Mouse (Mus musculus) lung, postnatal 0 days (tissue): ENCODE results near the gene Ttc34. TPM values are rescaled to one million over a fixed set of nuclear protein-coding genes. Genes with fewer than 3 reads are reported as not detected.

Experiments
- ATAC-seq: fragments of 200-750 bp; cut with Nextera tagmentation; 2 replicates; pipeline ENCODE4 v1.8.0; 2017; ENCODE audit warnings: moderate library complexity
- DNase-seq: peaks from one replicate; pipeline ENCODE4 v3.0.0-alpha.2; 2016; ENCODE audit warnings: low spot score
- H3K27ac ChIP-seq: fragments of 300-500 bp; sonication (generic); 2 replicates; pipeline ENCODE4 v1.5.1; 2014; ENCODE audit warnings: antibody characterized with exemption, mild to moderate bottlenecking, low read length, mixed read lengths
- H3K27me3 ChIP-seq: fragments of 300-500 bp; sonication (generic); replicated peaks from 2 replicates; pipeline ENCODE4 v1.6.1; 2014; ENCODE audit warnings: low read length, mixed read lengths; ENCODE audit not compliant: insufficient read depth
- H3K36me3 ChIP-seq: fragments of 300-500 bp; sonication (generic); 2 replicates; pipeline ENCODE4 v1.6.1; 2014; ENCODE audit warnings: low read length, mixed read lengths; ENCODE audit not compliant: insufficient read depth
- H3K4me1 ChIP-seq: fragments of 300-500 bp; sonication (generic); 2 replicates; pipeline ENCODE4 v1.6.1; 2014; ENCODE audit warnings: antibody characterized with exemption, low read depth, low read length, mixed read lengths; ENCODE audit not compliant: insufficient read depth
- H3K4me2 ChIP-seq: fragments of 300-500 bp; sonication (generic); replicated peaks from 2 replicates; pipeline ENCODE4 v1.6.1; 2014; ENCODE audit warnings: low read depth, mild to moderate bottlenecking, low read length, moderate library complexity, mixed read lengths
- H3K4me3 ChIP-seq: fragments of 300-500 bp; sonication (generic); 2 replicates; pipeline ENCODE4 v1.5.1; 2014; ENCODE audit warnings: low read depth, low read length
- H3K9ac ChIP-seq: fragments of 300-500 bp; sonication (generic); replicated peaks from 2 replicates; pipeline ENCODE4 v1.6.1; 2014; ENCODE audit warnings: low read depth, mild to moderate bottlenecking
- H3K9me3 ChIP-seq: fragments of 300-500 bp; sonication (generic); 2 replicates; pipeline ENCODE4 v1.6.1; 2016; ENCODE audit warnings: low read length, mixed read lengths
- CTCF ChIP-seq: IDR thresholded peaks from 2 replicates; pipeline ENCODE4 v1.5.1; 2016; ENCODE audit warnings: antibody characterized with exemption, mild to moderate bottlenecking
- EP300 ChIP-seq: IDR thresholded peaks from 2 replicates; pipeline ENCODE4 v1.6.1; 2016; ENCODE audit warnings: antibody characterized with exemption, mild to moderate bottlenecking, control low read depth
- WGBS: fragments of 180-500 bp; shearing (Covaris S2); extraction: QIAGEN DNeasy Blood & Tissue Kit; methylation state at CpG from one replicate; pipeline ENCODE4 v1.1.7; 2014; 5-methylcytosine and 5-hydroxymethylcytosine counted together
- polyA plus RNA-seq: library from polyadenylated mRNA; unstranded; fragments of >200 nt; fragmentation: Nextera tagmentation; extraction: Ambion mirVana; gene quantifications from 2 replicates; pipeline ENCODE4 v1.2.1, GENCODE M21; 2015

Ttc34 gene
- polyA plus RNA-seq, 1 experiment from 2014 or later: 0.56 TPM

GRCm38 (mm10) chr4:154870721-154871120, 33.5 kb downstream of the Ttc34 start:
- no peaks in the 10 kb centered on the region for H3K4me1 ChIP-seq
- H3K36me3 ChIP-seq: no peaks in the 10 kb centered on the region
- no peak for DNase-seq
- no peak overlapping the region for H3K4me2 ChIP-seq
- no peak overlapping the region for H3K9ac ChIP-seq
- no peak for TF ChIP-seq EP300
- TF ChIP-seq CTCF: no peak
- 86% methylated on average over 3 of the region's 4 CpGs for WGBS
- no peaks in the 10 kb centered on the region for H3K9me3 ChIP-seq
- H3K27ac ChIP-seq: no peak overlapping the region
- no peak overlapping the region for H3K4me3 ChIP-seq
- H3K27me3 ChIP-seq: no peaks in the 10 kb centered on the region
- ATAC-seq: no peak

GRCm38 (mm10) chr4:154871757-154872251, 34.5 kb downstream of the Ttc34 start:
- Histone ChIP-seq H3K4me3 (no peak overlapping the region), H3K27ac (no peak overlapping the region), H3K4me1 (no peaks in the 10 kb centered on the region), H3K9me3 (no peaks in the 10 kb centered on the region), H3K4me2 (no peak overlapping the region), H3K36me3 (no peaks in the 10 kb centered on the region), H3K27me3 (no peaks in the 10 kb centered on the region), H3K9ac (no peak overlapping the region)
- TF ChIP-seq EP300 (no peak), CTCF (peak; percentile 31)
- DNase-seq: no peak
- 5% methylated on average over 13 of the region's 13 CpGs for WGBS
- ATAC-seq: no peak

GRCm38 (mm10) chr4:154873186-154873585, 35.9 kb downstream of the Ttc34 start:
- no peak overlapping the region for H3K4me3 ChIP-seq
- no peaks in the 10 kb centered on the region for H3K27me3 ChIP-seq
- DNase-seq: no peak
- H3K4me1 ChIP-seq: no peaks in the 10 kb centered on the region
- no peak for ATAC-seq
- no peak overlapping the region for H3K9ac ChIP-seq
- H3K4me2 ChIP-seq: no peak overlapping the region
- H3K27ac ChIP-seq: no peak overlapping the region
- H3K9me3 ChIP-seq: no peaks in the 10 kb centered on the region
- TF ChIP-seq EP300 (no peak), CTCF (no peak)
- WGBS: 64% methylated on average over 6 of the region's 6 CpGs
- no peaks in the 10 kb centered on the region for H3K36me3 ChIP-seq

- peak; percentile 97 for DNase-seq
- H3K9me3 ChIP-seq: no peaks in the 10 kb centered on the region
- peak; percentile 98 for ATAC-seq
- no peaks in the 10 kb centered on the region for H3K36me3 ChIP-seq
- no peaks in the 10 kb centered on the region for H3K4me1 ChIP-seq
- WGBS: 6% methylated on average over 18 of the region's 18 CpGs
- peak overlapping the region; percentile 82 for H3K27ac ChIP-seq
- peak overlapping the region; percentile 53 for H3K4me2 ChIP-seq
- H3K4me3 ChIP-seq: peak overlapping the region; percentile 25
- no peaks in the 10 kb centered on the region for H3K27me3 ChIP-seq
- TF ChIP-seq EP300 (peak; percentile 63), CTCF (peak; percentile 93)
- no peak overlapping the region for H3K9ac ChIP-seq
Measured at GRCm38 (mm10) chr4:154877864-154878548, 40.7 kb downstream of the Ttc34 start.

GRCm38 (mm10) chr4:154880730-154881129, 43.5 kb downstream of the Ttc34 start:
- TF ChIP-seq EP300: no peak
- no peak for TF ChIP-seq CTCF
- Histone ChIP-seq H3K9me3 (no peaks in the 10 kb centered on the region), H3K36me3 (no peaks in the 10 kb centered on the region), H3K4me3 (no peak overlapping the region), H3K27me3 (no peaks in the 10 kb centered on the region), H3K9ac (no peak overlapping the region), H3K4me2 (no peak overlapping the region), H3K27ac (no peak overlapping the region), H3K4me1 (no peaks in the 10 kb centered on the region)
- ATAC-seq: peak; percentile 15; the same call in 1 of the 2 replicates
- peak; percentile 40 for DNase-seq
- 42% methylated on average over 6 of the region's 6 CpGs for WGBS

- Histone ChIP-seq H3K4me1 (no peaks in the 10 kb centered on the region), H3K4me2 (no peak overlapping the region), H3K4me3 (no peak overlapping the region), H3K9me3 (no peaks in the 10 kb centered on the region), H3K27ac (no peak overlapping the region), H3K27me3 (no peaks in the 10 kb centered on the region), H3K36me3 (no peaks in the 10 kb centered on the region), H3K9ac (no peak overlapping the region)
- ATAC-seq (no peak), DNase-seq (no peak)
- WGBS: 28% methylated on average over 14 of the region's 14 CpGs
- no peak for TF ChIP-seq EP300
- no peak for TF ChIP-seq CTCF
Measured at GRCm38 (mm10) chr4:154882014-154882659, 44.9 kb downstream of the Ttc34 start.
